Mouse (Mus musculus): ENCODE results near the gene Ttf1.
"Not testable (repeated sequence)": the region's sequence is repeated elsewhere in the genome, so short reads cannot be mapped to it uniquely, and the experiment has no call there.

The Ttf1 gene

GRCm38 (mm10) chr2:29054991-29055390 lies 5.1 kb upstream of the Ttf1 start, which contains the start of gene Cfap77:
Cfap77 (minus strand) TSS chr2:29055066.
- DNase-seq (ENCODE audit: extremely low spot score) = peak; percentile 79

- DNase-seq (ENCODE audit: extremely low spot score) = no peak
These were observed 5.7 kb downstream of the Ttf1 start for GRCm38 (mm10) chr2:29065796-29066195.

GRCm38 (mm10) chr2:29066410-29066809 lies 6.3 kb downstream of the Ttf1 start:
- peak; percentile 20 for DNase-seq (ENCODE audit: extremely low spot score)

GRCm38 (mm10) chr2:29074676-29075075 lies 14.6 kb downstream of the Ttf1 start:
- DNase-seq (ENCODE audit: extremely low spot score) = no peak

- no peak for DNase-seq (ENCODE audit: extremely low spot score)
These were observed 15.4 kb downstream of the Ttf1 start for GRCm38 (mm10) chr2:29075331-29076070.

GRCm38 (mm10) chr2:29076226-29076625 lies 16.2 kb downstream of the Ttf1 start:
- no peak for DNase-seq (ENCODE audit: extremely low spot score)

GRCm38 (mm10) chr2:29081965-29082364 lies 21.9 kb downstream of the Ttf1 start:
- no peak for DNase-seq (ENCODE audit: extremely low spot score)

GRCm38 (mm10) chr2:29086026-29086425 lies 26.0 kb downstream of the Ttf1 start:
- no peak for DNase-seq (ENCODE audit: extremely low spot score)

- DNase-seq (ENCODE audit: extremely low spot score) = not testable (repeated sequence)
These were observed 29.2 kb downstream of the Ttf1 start for GRCm38 (mm10) chr2:29089276-29089675.

- no peak for DNase-seq (ENCODE audit: extremely low spot score)
These were observed 35.6 kb downstream of the Ttf1 start for GRCm38 (mm10) chr2:29095674-29096073.

GRCm38 (mm10) chr2:29096751-29097150 lies 36.7 kb downstream of the Ttf1 start:
- no peak for DNase-seq (ENCODE audit: extremely low spot score)

GRCm38 (mm10) chr2:29097465-29097864 lies 37.4 kb downstream of the Ttf1 start:
- no peak for DNase-seq (ENCODE audit: extremely low spot score)

GRCm38 (mm10) chr2:29097955-29098354 lies 37.9 kb downstream of the Ttf1 start:
- not testable (repeated sequence) for DNase-seq (ENCODE audit: extremely low spot score)

GRCm38 (mm10) chr2:29098786-29099185 lies 38.7 kb downstream of the Ttf1 start:
- DNase-seq (ENCODE audit: extremely low spot score) = no peak

- no peak for DNase-seq (ENCODE audit: extremely low spot score)
These were observed 39.6 kb downstream of the Ttf1 start for GRCm38 (mm10) chr2:29099646-29100045.

GRCm38 (mm10) chr2:29100822-29101534 lies 40.9 kb downstream of the Ttf1 start:
- no peak for DNase-seq (ENCODE audit: extremely low spot score)

GRCm38 (mm10) chr2:29102416-29103377 lies 42.6 kb downstream of the Ttf1 start:
- not testable (repeated sequence) for DNase-seq (ENCODE audit: extremely low spot score)

GRCm38 (mm10) chr2:29120969-29121368 lies 60.9 kb downstream of the Ttf1 start:
- DNase-seq (ENCODE audit: extremely low spot score) = no peak

- DNase-seq (ENCODE audit: extremely low spot score) = no peak
These were observed 62.4 kb downstream of the Ttf1 start for GRCm38 (mm10) chr2:29122446-29122845.

GRCm38 (mm10) chr2:29123907-29124569 lies 64.0 kb downstream of the Ttf1 start, which contains the start of gene Setx:
Setx (plus strand) TSS chr2:29124181.
- peak; percentile 6 for DNase-seq (ENCODE audit: extremely low spot score)

- no peak for DNase-seq (ENCODE audit: extremely low spot score)
These were observed 64.5 kb downstream of the Ttf1 start for GRCm38 (mm10) chr2:29124571-29124935.

Measured in embryo, embryonic 9.5 days (tissue).